Mouse (Mus musculus): ENCODE results near the gene Slf2. TPM values are rescaled to one million over a fixed set of nuclear protein-coding genes. Genes with fewer than 3 reads are reported as not detected.

The Slf2 gene
- total and polyA plus RNA-seq, 2 experiments = 7.9 to 15.1 TPM

DNA sequence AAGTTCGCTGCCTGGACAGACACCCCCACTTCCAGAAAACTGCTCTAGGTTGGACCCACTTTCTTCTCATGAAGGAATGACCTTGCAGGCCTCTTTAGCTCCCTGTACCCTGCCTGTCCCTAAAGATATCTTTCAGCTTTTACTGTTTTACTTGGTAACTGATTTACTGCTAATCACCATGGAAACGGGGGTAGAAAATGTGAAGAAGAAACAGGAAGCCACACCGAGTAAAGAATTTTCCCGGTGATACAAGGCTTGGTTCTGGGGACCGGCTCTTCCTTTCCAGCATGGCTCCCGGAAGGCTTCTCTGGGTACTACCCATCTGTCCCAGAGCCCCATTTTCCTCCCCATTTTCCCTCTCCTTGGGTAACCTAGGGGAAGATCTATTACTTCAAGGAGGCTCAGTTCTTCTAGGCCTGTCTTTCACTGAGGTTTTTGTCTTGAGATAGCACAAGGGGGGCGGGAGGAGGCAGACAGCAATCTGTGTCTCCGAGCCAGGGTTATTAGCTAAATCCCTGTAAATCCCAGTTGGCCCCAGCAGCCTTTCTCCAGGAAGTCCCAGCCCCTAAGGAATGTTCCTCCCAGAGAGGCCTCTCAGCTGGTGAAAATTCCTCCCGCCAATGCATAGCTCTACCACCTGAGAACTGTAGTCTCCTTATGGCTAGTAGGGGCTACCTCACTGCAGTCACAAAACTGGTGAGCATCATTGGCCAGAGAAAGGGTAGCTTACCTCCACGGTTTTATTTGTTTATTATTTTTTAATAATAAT, 16.3 kb upstream of the Slf2 start:
- Histone ChIP-seq H3K27ac (replicated peaks; ENCODE audit: insufficient read depth, low read depth, low read length) (no peak overlapping the region), H3K9ac (ENCODE audit: low read depth, low read length) (no peak overlapping the region), H3K4me3 (ENCODE audit: insufficient read depth, low read depth, low read length) (no peak overlapping the region), H3K27me3 (ENCODE audit: control insufficient read depth, insufficient read depth, low read length) (no peaks in the 10 kb centered on the region), H3K36me3 (ENCODE audit: control insufficient read depth, insufficient read depth, low read length) (no peaks in the 10 kb centered on the region), H3K4me1 (ENCODE audit: control insufficient read depth, insufficient read depth, low read length) (no peaks in the 10 kb centered on the region), H3K79me2 (ENCODE audit: control insufficient read depth, insufficient read depth, low read length) (no peaks in the 10 kb centered on the region)
- 69% methylated on average over 10 of the region's 10 CpGs for WGBS
- TF ChIP-seq CTCF (IDR thresholded peaks at IDR 0.05; ENCODE audit: low read depth, low read length) (no peak), POLR2A (IDR thresholded peaks at IDR 0.05; ENCODE audit: extremely low read depth, insufficient read depth, low read length) (no peak)
- no peak for DNase-seq (ENCODE audit: extremely low read depth, low read depth, low spot score)

DNA sequence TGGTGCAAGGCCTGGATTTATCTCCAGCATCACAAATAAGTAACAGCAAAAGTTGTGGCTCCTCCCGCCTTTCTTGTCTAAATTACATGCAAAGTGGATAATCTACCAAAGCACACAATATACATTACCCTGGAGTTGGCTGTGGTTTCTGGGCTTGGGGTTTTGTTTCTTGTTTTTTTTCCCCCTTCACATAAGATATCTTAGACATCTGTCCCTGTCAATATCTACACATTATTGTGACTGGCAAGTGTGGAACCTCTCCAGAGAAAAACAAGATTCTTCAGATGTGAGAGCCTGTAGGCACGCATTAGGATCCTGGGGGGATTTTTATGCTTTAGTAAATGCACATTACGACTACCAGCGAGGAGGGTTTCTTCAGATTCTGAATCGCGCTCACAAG, 12.8 kb upstream of the Slf2 start:
- WGBS = 94% methylated on average over 6 of the region's 6 CpGs
- Histone ChIP-seq H3K4me3 (ENCODE audit: insufficient read depth, low read depth, low read length) (no peak overlapping the region), H3K4me1 (ENCODE audit: control insufficient read depth, insufficient read depth, low read length) (no peaks in the 10 kb centered on the region), H3K27ac (replicated peaks; ENCODE audit: insufficient read depth, low read depth, low read length) (no peak overlapping the region), H3K36me3 (ENCODE audit: control insufficient read depth, insufficient read depth, low read length) (no peaks in the 10 kb centered on the region), H3K27me3 (ENCODE audit: control insufficient read depth, insufficient read depth, low read length) (no peaks in the 10 kb centered on the region), H3K79me2 (ENCODE audit: control insufficient read depth, insufficient read depth, low read length) (no peaks in the 10 kb centered on the region), H3K9ac (ENCODE audit: low read depth, low read length) (no peak overlapping the region)
- TF ChIP-seq POLR2A (IDR thresholded peaks at IDR 0.05; ENCODE audit: extremely low read depth, insufficient read depth, low read length) = no peak
- TF ChIP-seq CTCF (IDR thresholded peaks at IDR 0.05; ENCODE audit: low read depth, low read length) = no peak
- DNase-seq (ENCODE audit: extremely low read depth, low read depth, low spot score) = no peak

DNA sequence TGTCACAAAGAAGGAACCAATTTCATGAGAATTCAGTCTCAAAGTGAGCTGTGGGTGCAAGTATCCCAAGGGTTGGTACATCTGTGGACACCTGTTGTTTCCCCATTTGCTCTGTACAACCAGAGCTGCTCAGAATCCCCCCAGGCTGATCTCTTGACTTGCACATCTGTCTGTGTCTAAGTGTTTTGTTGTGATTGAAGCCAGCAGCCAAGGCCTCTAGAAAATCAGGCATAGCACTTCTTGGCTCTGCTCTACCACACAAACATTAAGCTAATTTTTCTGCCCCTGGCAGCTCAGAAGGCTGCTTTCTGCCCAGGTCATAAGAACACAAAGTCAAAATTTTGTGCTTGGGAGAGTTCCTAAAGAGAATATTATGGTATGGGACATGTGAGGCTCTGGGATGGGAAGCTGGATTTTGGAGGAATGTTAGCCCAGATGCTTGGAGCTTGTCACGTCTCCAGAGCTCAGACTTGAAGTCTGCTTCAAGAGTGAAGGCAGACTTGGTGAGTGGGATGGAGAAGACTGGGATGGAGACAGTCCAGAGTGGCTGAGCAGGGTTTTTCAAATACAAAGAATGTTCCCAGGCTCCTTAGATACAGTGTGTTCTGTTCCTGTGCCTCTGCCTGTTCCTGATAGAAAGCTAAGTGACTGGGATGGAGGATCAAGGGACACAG, 9.3 kb upstream of the Slf2 start:
- Histone ChIP-seq H3K9ac (ENCODE audit: low read depth, low read length) (no peak overlapping the region), H3K27me3 (ENCODE audit: control insufficient read depth, insufficient read depth, low read length) (no peaks in the 10 kb centered on the region), H3K79me2 (ENCODE audit: control insufficient read depth, insufficient read depth, low read length) (no peaks in the 10 kb centered on the region), H3K27ac (replicated peaks; ENCODE audit: insufficient read depth, low read depth, low read length) (no peak overlapping the region), H3K36me3 (ENCODE audit: control insufficient read depth, insufficient read depth, low read length) (no peaks in the 10 kb centered on the region), H3K4me3 (ENCODE audit: insufficient read depth, low read depth, low read length) (no peak overlapping the region), H3K4me1 (ENCODE audit: control insufficient read depth, insufficient read depth, low read length) (no peaks in the 10 kb centered on the region)
- 91% methylated on average over 1 of the region's 1 CpGs for WGBS
- no peak for DNase-seq (ENCODE audit: extremely low read depth, low read depth, low spot score)
- TF ChIP-seq POLR2A (IDR thresholded peaks at IDR 0.05; ENCODE audit: extremely low read depth, insufficient read depth, low read length) = no peak

DNA sequence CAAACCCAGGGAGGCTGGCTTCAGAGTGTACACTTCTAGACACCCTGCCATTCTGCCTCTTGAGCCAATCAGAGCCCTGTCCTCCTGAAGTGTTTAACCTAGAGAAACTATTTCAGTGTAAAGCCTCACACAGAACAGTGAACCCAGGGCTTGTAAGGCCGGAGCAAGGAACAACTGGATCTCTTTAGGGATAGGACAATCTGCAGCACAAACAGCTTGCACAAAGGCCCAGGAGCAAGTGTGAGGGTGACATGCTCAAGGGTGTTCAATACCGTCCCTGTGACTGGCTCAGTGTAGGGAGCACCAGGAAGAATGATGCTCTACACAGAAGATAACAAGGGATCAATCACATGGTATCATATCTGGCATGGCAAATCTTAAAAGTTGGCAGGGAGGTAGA, 8.4 kb upstream of the Slf2 start:
- WGBS = 99% methylated on average over 2 of the region's 2 CpGs
- TF ChIP-seq CTCF (IDR thresholded peaks at IDR 0.05; ENCODE audit: low read depth, low read length) (no peak), POLR2A (IDR thresholded peaks at IDR 0.05; ENCODE audit: extremely low read depth, insufficient read depth, low read length) (no peak)
- Histone ChIP-seq H3K27me3 (ENCODE audit: control insufficient read depth, insufficient read depth, low read length) (no peaks in the 10 kb centered on the region), H3K36me3 (ENCODE audit: control insufficient read depth, insufficient read depth, low read length) (no peaks in the 10 kb centered on the region), H3K9ac (ENCODE audit: low read depth, low read length) (no peak overlapping the region), H3K4me1 (ENCODE audit: control insufficient read depth, insufficient read depth, low read length) (no peaks in the 10 kb centered on the region), H3K4me3 (ENCODE audit: insufficient read depth, low read depth, low read length) (no peak overlapping the region), H3K79me2 (ENCODE audit: control insufficient read depth, insufficient read depth, low read length) (no peaks in the 10 kb centered on the region), H3K27ac (replicated peaks; ENCODE audit: insufficient read depth, low read depth, low read length) (no peak overlapping the region)
- DNase-seq (ENCODE audit: extremely low read depth, low read depth, low spot score) = no peak

DNA sequence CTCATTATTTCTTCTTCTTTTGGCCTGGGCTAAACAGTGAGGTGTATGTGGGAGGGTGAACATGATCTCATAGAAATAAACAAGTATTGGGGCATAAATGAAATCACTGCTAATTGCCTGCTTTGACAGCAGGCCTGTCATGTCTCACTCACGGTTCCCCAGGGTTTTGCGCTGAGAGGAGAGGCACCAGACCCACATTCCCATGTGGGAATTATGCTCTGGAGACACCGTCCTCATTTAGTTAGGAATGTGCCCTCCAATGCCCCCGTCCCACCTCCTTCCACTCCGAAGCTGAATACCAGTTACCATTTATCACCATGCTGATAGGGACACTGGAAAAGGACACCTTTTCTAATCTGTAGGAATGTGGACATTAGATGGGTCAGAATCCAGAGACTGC, 6.3 kb upstream of the Slf2 start:
- Histone ChIP-seq H3K4me1 (ENCODE audit: control insufficient read depth, insufficient read depth, low read length) (no peaks in the 10 kb centered on the region), H3K79me2 (ENCODE audit: control insufficient read depth, insufficient read depth, low read length) (no peaks in the 10 kb centered on the region), H3K27ac (replicated peaks; ENCODE audit: insufficient read depth, low read depth, low read length) (no peak overlapping the region), H3K9ac (ENCODE audit: low read depth, low read length) (no peak overlapping the region), H3K4me3 (ENCODE audit: insufficient read depth, low read depth, low read length) (no peak overlapping the region), H3K27me3 (ENCODE audit: control insufficient read depth, insufficient read depth, low read length) (no peaks in the 10 kb centered on the region), H3K36me3 (ENCODE audit: control insufficient read depth, insufficient read depth, low read length) (no peaks in the 10 kb centered on the region)
- no peak for DNase-seq (ENCODE audit: extremely low read depth, low read depth, low spot score)
- TF ChIP-seq POLR2A (IDR thresholded peaks at IDR 0.05; ENCODE audit: extremely low read depth, insufficient read depth, low read length) (no peak), CTCF (IDR thresholded peaks at IDR 0.05; ENCODE audit: low read depth, low read length) (no peak)
- 83% methylated on average over 5 of the region's 5 CpGs for WGBS

DNA sequence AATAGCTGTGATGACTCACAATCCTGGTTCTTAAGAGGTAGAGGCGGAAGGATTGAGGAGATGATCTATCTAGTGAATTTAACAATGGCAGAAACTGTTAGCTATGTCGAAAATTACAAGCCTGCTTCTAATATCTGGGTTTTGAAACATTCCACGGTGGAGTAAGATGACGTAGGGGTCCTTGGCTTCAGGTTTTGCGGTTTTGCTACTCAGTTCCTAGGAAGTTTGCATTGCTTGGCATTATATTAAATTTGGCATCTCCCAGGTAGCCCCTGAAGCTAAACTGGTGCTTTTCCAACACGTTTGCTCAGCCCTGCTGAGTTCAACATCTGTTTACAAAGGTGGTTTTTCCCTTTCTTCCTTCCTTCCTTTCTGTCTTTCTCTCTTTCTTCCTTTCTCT, 4.2 kb upstream of the Slf2 start:
- DNase-seq (ENCODE audit: extremely low read depth, low read depth, low spot score) = no peak
- Histone ChIP-seq H3K36me3 (ENCODE audit: control insufficient read depth, insufficient read depth, low read length) (no peaks in the 10 kb centered on the region), H3K27me3 (ENCODE audit: control insufficient read depth, insufficient read depth, low read length) (no peaks in the 10 kb centered on the region), H3K4me1 (ENCODE audit: control insufficient read depth, insufficient read depth, low read length) (no peaks in the 10 kb centered on the region), H3K27ac (replicated peaks; ENCODE audit: insufficient read depth, low read depth, low read length) (no peak overlapping the region), H3K79me2 (ENCODE audit: control insufficient read depth, insufficient read depth, low read length) (peaks cover 4% of the 10 kb centered on the region; the same call in 1 of the 2 replicates), H3K9ac (ENCODE audit: low read depth, low read length) (no peak overlapping the region), H3K4me3 (ENCODE audit: insufficient read depth, low read depth, low read length) (no peak overlapping the region)
- WGBS = 78% methylated on average over 6 of the region's 6 CpGs
- TF ChIP-seq POLR2A (IDR thresholded peaks at IDR 0.05; ENCODE audit: extremely low read depth, insufficient read depth, low read length) (no peak), CTCF (IDR thresholded peaks at IDR 0.05; ENCODE audit: low read depth, low read length) (no peak)
